Mouse (Mus musculus) liver, embryonic 14.5 days (tissue): Measurements from ENCODE around the gene Mamstr. TPM values are rescaled to one million over a fixed set of nuclear protein-coding genes. Genes with fewer than 3 reads are reported as not detected.

Experiments
- ATAC-seq: fragments of 200-750 bp; cut with Nextera tagmentation; 2 replicates; pipeline ENCODE4 v1.8.0; 2017; ENCODE audit warnings: moderate number of reproducible peaks, mild to moderate bottlenecking, moderate library complexity; ENCODE audit not compliant: insufficient read depth
- DNase-seq, 3 experiments: peaks; one replicate each; pipeline ENCODE4 v3.0.0-alpha.2; 2012 to 2013; ENCODE audit warnings: low read depth in 3 of 3, low spot score in 3 of 3
- H3K27ac ChIP-seq: fragments of 300-500 bp; sonication (generic); 2 replicates; pipeline ENCODE4 v1.5.1; 2014; ENCODE audit warnings: moderate library complexity, mild to moderate bottlenecking, control low read depth, inconsistent platforms
- H3K27me3 ChIP-seq: fragments of 300-500 bp; sonication (generic); 2 replicates; pipeline ENCODE4 v1.6.1; 2014; ENCODE audit warnings: mild to moderate bottlenecking, low read length, moderate library complexity; ENCODE audit not compliant: control insufficient read depth, insufficient read depth
- H3K36me3 ChIP-seq: fragments of 300-500 bp; sonication (generic); replicated peaks from 2 replicates; pipeline ENCODE4 v1.6.1; 2014; ENCODE audit warnings: low read depth; ENCODE audit not compliant: control insufficient read depth, insufficient read depth
- H3K4me1 ChIP-seq, 2 experiments: fragments of 200-500 bp in 1 of 2; fragments of 300-500 bp in 1 of 2; sonication (generic) in 1 of 2; replicated peaks; 2 replicates each; pipeline ENCODE4 v1.6.1; 2012 to 2014; ENCODE audit warnings: antibody characterized with exemption in 1 of 2, inconsistent platforms in 1 of 2, low read length in 1 of 2; ENCODE audit not compliant: control insufficient read depth in 2 of 2, insufficient read depth in 2 of 2
- H3K4me2 ChIP-seq: fragments of 300-500 bp; sonication (generic); 2 replicates; pipeline ENCODE4 v1.6.1; 2014; ENCODE audit warnings: low read depth, mild to moderate bottlenecking, control low read depth, moderate library complexity
- H3K4me3 ChIP-seq, 2 experiments: fragments of 200-500 bp in 1 of 2; fragments of 300-500 bp in 1 of 2; sonication (generic) in 1 of 2; 2 replicates each; pipeline ENCODE4 v1.5.1; 2012 to 2014; ENCODE audit warnings: low read depth in 2 of 2, low read length in 2 of 2, mild to moderate bottlenecking in 2 of 2, control low read depth in 1 of 2, inconsistent platforms in 1 of 2, moderate library complexity in 1 of 2; ENCODE audit not compliant: insufficient read depth in 1 of 2
- H3K9ac ChIP-seq: fragments of 300-500 bp; sonication (generic); replicated peaks from 2 replicates; pipeline ENCODE4 v1.6.1; 2014; ENCODE audit warnings: mild to moderate bottlenecking, control low read depth, moderate library complexity
- H3K9me3 ChIP-seq: fragments of 300-500 bp; sonication (generic); 2 replicates; pipeline ENCODE4 v1.6.1; 2016; ENCODE audit warnings: low read length, mixed read lengths; ENCODE audit not compliant: control insufficient read depth
- CTCF ChIP-seq: IDR thresholded peaks from 2 replicates; pipeline ENCODE4 v1.5.1; 2016; ENCODE audit warnings: antibody characterized with exemption, low read depth, control low read depth
- EP300 ChIP-seq: IDR thresholded peaks from 2 replicates; pipeline ENCODE4 v1.6.1; 2016; ENCODE audit warnings: antibody characterized with exemption, low read depth
- WGBS: fragments of 180-500 bp; shearing (Covaris S2); extraction: QIAGEN DNeasy Blood & Tissue Kit; methylation state at CpG from one replicate; pipeline ENCODE4 v1.1.7; 2014; ENCODE audit not compliant: insufficient replicate concordance; 5-methylcytosine and 5-hydroxymethylcytosine counted together
- polyA plus RNA-seq, 2 experiments: library from polyadenylated mRNA; depleted of rRNA in 1 of 2; stranded (reverse) in 1 of 2; unstranded in 1 of 2; fragments of >200 nt; fragmentation: Nextera tagmentation in 1 of 2; extraction: Ambion mirVana in 1 of 2; gene quantifications; 2 replicates each; pipeline versions ENCODE4 v1.2.1 to v1.2.3; 2012 to 2014

Mamstr gene
- polyA plus RNA-seq (2012; rRNA removed), result 0.25 and 0.56 TPM in 2 replicates
- 0.18 TPM in 1 of 2 replicates, not detected in the other for polyA plus RNA-seq (2014; fragmentation: Nextera tagmentation; extraction: Ambion mirVana)

- H3K9ac ChIP-seq, result no peak within 1 kb of the TSS
- H3K4me2 ChIP-seq, result no peak within 1 kb of the TSS
- no peak within 1 kb of the TSS for H3K27ac ChIP-seq
- 54% methylated on average over 19 of the region's 19 CpGs for WGBS
- no peak for DNase-seq
- H3K36me3 ChIP-seq, result no peaks in the 10 kb centered on the region
- peaks cover 0 to 7% of the 10 kb centered on the region in 2 experiments; a peak in 2 of 4 replicates for H3K4me1 ChIP-seq
- no peaks in the 10 kb centered on the region for H3K9me3 ChIP-seq
- H3K4me3 ChIP-seq, result no peak within 1 kb of the TSS
- no peak for ATAC-seq
- TF ChIP-seq CTCF, result no peak
- TF ChIP-seq EP300, result no peak
- H3K27me3 ChIP-seq, result no peaks in the 10 kb centered on the region
These were observed at the start of gene Mamstr for GRCm38 (mm10) chr7:45639561-45640027. Mamstr (plus strand) TSS chr7:45639977.

GRCm38 (mm10) chr7:45590874-45591273, 48.9 kb upstream of the Mamstr start:
- TF ChIP-seq EP300 (no peak), CTCF (peak; percentile 55)
- H3K9me3 ChIP-seq, result no peaks in the 10 kb centered on the region
- H3K4me3 ChIP-seq, result no peak overlapping the region
- H3K9ac ChIP-seq, result no peak overlapping the region
- ATAC-seq, result no peak
- H3K27ac ChIP-seq, result no peak overlapping the region
- 0 out of 4 replicates have a peak, but pooled peaks cover 0 to 4% of the 10 kb centered on the region in 2 experiments for H3K4me1 ChIP-seq
- H3K36me3 ChIP-seq, result no peaks in the 10 kb centered on the region
- H3K4me2 ChIP-seq, result no peak overlapping the region
- WGBS, result 47% methylated on average over 3 of the region's 3 CpGs
- DNase-seq, result no peak
- H3K27me3 ChIP-seq, result no peaks in the 10 kb centered on the region

- 45% methylated on average over 7 of the region's 7 CpGs for WGBS
- Histone ChIP-seq H3K36me3 (no peaks in the 10 kb centered on the region), H3K9ac (no peak overlapping the region), H3K27me3 (no peaks in the 10 kb centered on the region), H3K9me3 (no peaks in the 10 kb centered on the region), H3K4me1 (0 out of 4 replicates have a peak, but pooled peaks cover 0 to 4% of the 10 kb centered on the region in 2 experiments), H3K4me2 (no peak overlapping the region), H3K27ac (no peak overlapping the region), H3K4me3 (no peak overlapping the region)
- no peak for ATAC-seq
- DNase-seq, result peak in 1 of 3 experiments; percentile 22
- TF ChIP-seq EP300 (no peak), CTCF (no peak)
These were observed 47.9 kb upstream of the Mamstr start for GRCm38 (mm10) chr7:45591880-45592279.

GRCm38 (mm10) chr7:45593118-45593815, 46.5 kb upstream of the Mamstr start:
- no peak overlapping the region for H3K9ac ChIP-seq
- H3K4me2 ChIP-seq, result no peak overlapping the region
- H3K27me3 ChIP-seq, result no peaks in the 10 kb centered on the region
- H3K27ac ChIP-seq, result no peak overlapping the region
- ATAC-seq (no peak), DNase-seq (peak; percentile 51 to 60 (median 54))
- H3K4me1 ChIP-seq, result 0 out of 4 replicates have a peak, but pooled peaks cover 0 to 4% of the 10 kb centered on the region in 2 experiments
- TF ChIP-seq EP300 (no peak), CTCF (peak; percentile 97)
- no peak overlapping the region for H3K4me3 ChIP-seq
- WGBS, result 16% methylated on average over 10 of the region's 10 CpGs
- H3K36me3 ChIP-seq, result no peaks in the 10 kb centered on the region
- no peaks in the 10 kb centered on the region for H3K9me3 ChIP-seq

- Histone ChIP-seq H3K9ac (no peak overlapping the region), H3K4me2 (no peak overlapping the region), H3K4me3 (no peak overlapping the region), H3K4me1 (no peaks in the 10 kb centered on the region), H3K9me3 (no peaks in the 10 kb centered on the region), H3K36me3 (no peaks in the 10 kb centered on the region), H3K27ac (no peak overlapping the region), H3K27me3 (no peaks in the 10 kb centered on the region)
- WGBS, result 61% methylated on average over 4 of the region's 4 CpGs
- DNase-seq (no peak), ATAC-seq (no peak)
- no peak for TF ChIP-seq CTCF
- no peak for TF ChIP-seq EP300
These were observed 44.6 kb upstream of the Mamstr start for GRCm38 (mm10) chr7:45595176-45595575.
